Mouse (Mus musculus) lung, embryonic 14.5 days (tissue): ENCODE results near the gene Rab11fip4. TPM values are rescaled to one million over a fixed set of nuclear protein-coding genes. Genes with fewer than 3 reads are reported as not detected.

ENCODE experiments used
- ATAC-seq: fragments of 200-750 bp; cut with Nextera tagmentation; 2 replicates; pipeline ENCODE4 v1.8.0; 2017; ENCODE audit warnings: mild to moderate bottlenecking, moderate TSS enrichment, moderate library complexity; ENCODE audit not compliant: insufficient read depth
- DNase-seq: peaks from one replicate; pipeline ENCODE4 v3.0.0-alpha.2; 2015
- H3K27ac ChIP-seq: fragments of 300-500 bp; sonication (generic); 2 replicates; pipeline ENCODE4 v1.5.1; 2014; ENCODE audit warnings: low read depth, mild to moderate bottlenecking, moderate library complexity
- H3K27me3 ChIP-seq: fragments of 300-500 bp; sonication (generic); 2 replicates; pipeline ENCODE4 v1.6.1; 2014; ENCODE audit warnings: low read length, control low read depth; ENCODE audit not compliant: insufficient read depth
- H3K36me3 ChIP-seq: fragments of 300-500 bp; sonication (generic); 2 replicates; pipeline ENCODE4 v1.6.1; 2014; ENCODE audit warnings: control low read depth; ENCODE audit not compliant: insufficient read depth
- H3K4me1 ChIP-seq: fragments of 300-500 bp; sonication (generic); 2 replicates; pipeline ENCODE4 v1.6.1; 2014; ENCODE audit warnings: antibody characterized with exemption, control low read depth; ENCODE audit not compliant: insufficient read depth
- H3K4me2 ChIP-seq: fragments of 300-500 bp; sonication (generic); 2 replicates; pipeline ENCODE4 v1.6.1; 2014; ENCODE audit warnings: mild to moderate bottlenecking
- H3K4me3 ChIP-seq: fragments of 300-500 bp; sonication (generic); 2 replicates; pipeline ENCODE4 v1.5.1; 2014; ENCODE audit warnings: low read depth, low read length
- H3K9ac ChIP-seq: fragments of 300-500 bp; sonication (generic); 2 replicates; pipeline ENCODE4 v1.6.1; 2014
- H3K9me3 ChIP-seq: fragments of 300-500 bp; sonication (generic); 2 replicates; pipeline ENCODE4 v1.6.1; 2016; ENCODE audit warnings: low read depth, low read length, control low read depth
- CTCF ChIP-seq: IDR thresholded peaks from 2 replicates; pipeline ENCODE4 v1.5.1; 2016; ENCODE audit warnings: antibody characterized with exemption, low read depth
- WGBS: fragments of 180-500 bp; shearing (Covaris S2); extraction: QIAGEN DNeasy Blood & Tissue Kit; methylation state at CpG from one replicate; pipeline ENCODE4 v1.1.7; 2014; 5-methylcytosine and 5-hydroxymethylcytosine counted together
- polyA plus RNA-seq: library from polyadenylated mRNA; unstranded; fragments of >200 nt; fragmentation: Nextera tagmentation; extraction: Ambion mirVana; gene quantifications from 2 replicates; pipeline ENCODE4 v1.2.1, GENCODE M21; 2014

The Rab11fip4 gene
- polyA plus RNA-seq, 1 experiment from 2014 or later = 2.3 TPM

- Histone ChIP-seq H3K4me1 (peaks cover 12% of the 10 kb centered on the region; the same call in 1 of the 2 replicates), H3K27me3 (peaks cover 29% of the 10 kb centered on the region), H3K4me2 (no peak overlapping the region), H3K36me3 (no peaks in the 10 kb centered on the region), H3K9ac (no peak overlapping the region), H3K27ac (no peak overlapping the region), H3K4me3 (no peak overlapping the region), H3K9me3 (no peaks in the 10 kb centered on the region)
- WGBS = 81% methylated on average over 8 of the region's 8 CpGs
- TF ChIP-seq CTCF = no peak
- DNase-seq (no peak), ATAC-seq (no peak)
Measured at GRCm38 (mm10) chr11:79715316-79715715, 124.3 kb downstream of the Rab11fip4 start.

- no peaks in the 10 kb centered on the region for H3K9me3 ChIP-seq
- ATAC-seq (no peak), DNase-seq (no peak)
- H3K27me3 ChIP-seq = peaks cover 26% of the 10 kb centered on the region
- no peak overlapping the region for H3K4me2 ChIP-seq
- TF ChIP-seq CTCF = 0 out of 2 replicates have a peak, but pooled peaks have one; percentile 7
- H3K4me3 ChIP-seq = no peak overlapping the region
- H3K27ac ChIP-seq = no peak overlapping the region
- peaks cover 12% of the 10 kb centered on the region; the same call in 1 of the 2 replicates for H3K4me1 ChIP-seq
- H3K9ac ChIP-seq = no peak overlapping the region
- no peaks in the 10 kb centered on the region for H3K36me3 ChIP-seq
- 84% methylated on average over 6 of the region's 6 CpGs for WGBS
Measured at GRCm38 (mm10) chr11:79715733-79716452, 124.9 kb downstream of the Rab11fip4 start.

GRCm38 (mm10) chr11:79716453-79716749 lies 125.4 kb downstream of the Rab11fip4 start:
- Histone ChIP-seq H3K4me1 (peaks cover 12% of the 10 kb centered on the region; the same call in 1 of the 2 replicates), H3K27me3 (peaks cover 22% of the 10 kb centered on the region), H3K27ac (no peak overlapping the region), H3K4me3 (no peak overlapping the region), H3K4me2 (no peak overlapping the region), H3K36me3 (no peaks in the 10 kb centered on the region), H3K9ac (no peak overlapping the region), H3K9me3 (no peaks in the 10 kb centered on the region)
- TF ChIP-seq CTCF = no peak
- no peak for ATAC-seq
- DNase-seq = no peak
- 52% methylated on average over 2 of the region's 2 CpGs for WGBS

GRCm38 (mm10) chr11:79717271-79717670 lies 126.3 kb downstream of the Rab11fip4 start:
- no peak for TF ChIP-seq CTCF
- Histone ChIP-seq H3K27me3 (peaks cover 13% of the 10 kb centered on the region; the same call in 1 of the 2 replicates), H3K4me2 (no peak overlapping the region), H3K36me3 (no peaks in the 10 kb centered on the region), H3K27ac (no peak overlapping the region), H3K9ac (no peak overlapping the region), H3K9me3 (no peaks in the 10 kb centered on the region), H3K4me3 (no peak overlapping the region), H3K4me1 (peaks cover 8% of the 10 kb centered on the region; the same call in 1 of the 2 replicates)
- 61% methylated on average over 3 of the region's 3 CpGs for WGBS
- DNase-seq (no peak), ATAC-seq (no peak)

- peaks cover 8% of the 10 kb centered on the region; the same call in 1 of the 2 replicates for H3K4me1 ChIP-seq
- peaks cover 8% of the 10 kb centered on the region; the same call in 1 of the 2 replicates for H3K27me3 ChIP-seq
- DNase-seq (no peak), ATAC-seq (no peak)
- H3K27ac ChIP-seq = no peak overlapping the region
- no peak overlapping the region for H3K4me2 ChIP-seq
- H3K36me3 ChIP-seq = no peaks in the 10 kb centered on the region
- H3K9ac ChIP-seq = no peak overlapping the region
- TF ChIP-seq CTCF = no peak
- WGBS = 72% methylated on average over 7 of the region's 7 CpGs
- H3K4me3 ChIP-seq = no peak overlapping the region
- no peaks in the 10 kb centered on the region for H3K9me3 ChIP-seq
Measured at GRCm38 (mm10) chr11:79717801-79718200, 126.8 kb downstream of the Rab11fip4 start.

- Histone ChIP-seq H3K9me3 (no peaks in the 10 kb centered on the region), H3K4me2 (no peak overlapping the region), H3K4me1 (peaks cover 8% of the 10 kb centered on the region; the same call in 1 of the 2 replicates), H3K9ac (no peak overlapping the region), H3K36me3 (no peaks in the 10 kb centered on the region), H3K27me3 (0 out of 2 replicates have a peak, but pooled peaks cover 5% of the 10 kb centered on the region), H3K27ac (no peak overlapping the region), H3K4me3 (no peak overlapping the region)
- no peak for TF ChIP-seq CTCF
- DNase-seq = no peak
- WGBS = 78% methylated on average over 6 of the region's 6 CpGs
- ATAC-seq = no peak
Measured at GRCm38 (mm10) chr11:79718202-79718601, 127.2 kb downstream of the Rab11fip4 start.

- ATAC-seq = no peak
- WGBS = 76% methylated on average over 8 of the region's 8 CpGs
- Histone ChIP-seq H3K36me3 (no peaks in the 10 kb centered on the region), H3K4me1 (peaks cover 8% of the 10 kb centered on the region; the same call in 1 of the 2 replicates), H3K9me3 (no peaks in the 10 kb centered on the region), H3K4me2 (no peak overlapping the region), H3K4me3 (no peak overlapping the region), H3K9ac (no peak overlapping the region), H3K27ac (no peak overlapping the region), H3K27me3 (no peaks in the 10 kb centered on the region)
- no peak for DNase-seq
- TF ChIP-seq CTCF = no peak
Measured at GRCm38 (mm10) chr11:79718829-79719346, 127.9 kb downstream of the Rab11fip4 start.
